Mouse (Mus musculus) G1E-ER4 (cell line): ENCODE data around the gene Tmem200c. TPM values are rescaled to one million over a fixed set of nuclear protein-coding genes. Genes with fewer than 3 reads are reported as not detected.

ENCODE experiments used
- GATA1 ChIP-seq: IDR thresholded peaks from one replicate; pipeline ENCODE4 v1.8.0; 2012; ENCODE audit warnings: low read length, inconsistent platforms
- polyA plus RNA-seq: library from polyadenylated mRNA; stranded (reverse); fragments of >175 nt; gene quantifications from 2 replicates; pipeline ENCODE4 v1.2.3, GENCODE M21; 2012

The Tmem200c gene
- not detected in 2 replicates for polyA plus RNA-seq

- no peak for TF ChIP-seq GATA1
Observed at GRCm38 (mm10) chr17:68826323-68826722, at the start of gene Tmem200c. TSS of gene Tmem200c (plus strand) at chr17:68826623.

- TF ChIP-seq GATA1, result no peak
Observed at GRCm38 (mm10) chr17:68793741-68794140, 32.7 kb upstream of the Tmem200c start.

GRCm38 (mm10) chr17:68836655-68837012 is 10.2 kb downstream of the Tmem200c start:
- no peak for TF ChIP-seq GATA1

- TF ChIP-seq GATA1, result no peak
Observed at GRCm38 (mm10) chr17:68837013-68837858, 10.8 kb downstream of the Tmem200c start.

GRCm38 (mm10) chr17:68837859-68838194 is 11.4 kb downstream of the Tmem200c start:
- TF ChIP-seq GATA1, result no peak

- TF ChIP-seq GATA1, result no peak
Observed at GRCm38 (mm10) chr17:68839888-68840571, 13.6 kb downstream of the Tmem200c start.

- no peak for TF ChIP-seq GATA1
Observed at GRCm38 (mm10) chr17:68840572-68840939, 14.1 kb downstream of the Tmem200c start.

GRCm38 (mm10) chr17:68841097-68841891 is 14.9 kb downstream of the Tmem200c start:
- TF ChIP-seq GATA1, result no peak

- TF ChIP-seq GATA1, result no peak
Observed at GRCm38 (mm10) chr17:68841892-68842252, 15.4 kb downstream of the Tmem200c start.

GRCm38 (mm10) chr17:68845931-68846330 is 19.5 kb downstream of the Tmem200c start:
- no peak for TF ChIP-seq GATA1

- TF ChIP-seq GATA1, result no peak
Observed at GRCm38 (mm10) chr17:68848739-68849138, 22.3 kb downstream of the Tmem200c start.

- TF ChIP-seq GATA1, result no peak
Observed at GRCm38 (mm10) chr17:68852171-68852966, 25.9 kb downstream of the Tmem200c start.

- TF ChIP-seq GATA1, result no peak
Observed at GRCm38 (mm10) chr17:68864175-68864574, 37.8 kb downstream of the Tmem200c start.

- no peak for TF ChIP-seq GATA1
Observed at GRCm38 (mm10) chr17:68868439-68868838, 42.0 kb downstream of the Tmem200c start.

- no peak for TF ChIP-seq GATA1
Observed at GRCm38 (mm10) chr17:68874021-68874420, 47.6 kb downstream of the Tmem200c start.
